Mouse (Mus musculus): ENCODE measurements around the gene Cmtm7. TPM values are rescaled to one million over a fixed set of nuclear protein-coding genes. Genes with fewer than 3 reads are reported as not detected.

The Cmtm7 gene
- polyA plus RNA-seq, 1 experiment from 2014 or later, result 86.6 TPM

DNA sequence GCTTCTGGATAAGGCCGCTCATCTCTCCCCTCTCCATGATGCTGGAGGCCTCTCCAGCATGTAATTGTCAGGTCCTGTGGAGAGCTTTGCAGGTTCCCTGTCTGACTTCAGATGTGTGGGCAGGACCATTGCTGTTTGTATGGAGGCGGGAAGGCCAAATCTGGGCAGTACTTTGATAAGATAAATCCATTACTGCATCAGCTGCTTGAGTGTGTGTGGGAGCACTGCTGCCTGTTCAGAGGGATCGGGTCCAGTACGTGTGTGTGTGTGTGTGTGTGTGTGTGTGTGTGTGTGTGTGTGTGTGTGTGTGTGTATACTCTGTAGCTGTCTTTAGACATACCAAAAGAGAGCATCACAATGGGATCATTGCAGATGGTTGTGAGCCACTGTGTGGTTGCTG, 36.5 kb downstream of the Cmtm7 start:
- no peak for ATAC-seq
- H3K36me3 ChIP-seq (ENCODE audit: control insufficient read depth, insufficient read depth, low read length), result peaks cover 13% of the 10 kb centered on the region
- H3K9me3 ChIP-seq (ENCODE audit: control insufficient read depth, low read length), result no peaks in the 10 kb centered on the region
- H3K27ac ChIP-seq (ENCODE audit: low read length), result no peak overlapping the region
- H3K4me3 ChIP-seq (ENCODE audit: low read length), result no peak overlapping the region
- peaks cover 4% of the 10 kb centered on the region; the same call in 1 of the 2 replicates for H3K4me1 ChIP-seq (ENCODE audit: control insufficient read depth, insufficient read depth, low read length)
- no peak overlapping the region for H3K4me2 ChIP-seq (ENCODE audit: low read depth, low read length)
- WGBS, result 72% methylated on average over 4 of the region's 4 CpGs
- H3K9ac ChIP-seq (ENCODE audit: low read depth, low read length), result no peak overlapping the region
- H3K27me3 ChIP-seq (replicated peaks; ENCODE audit: control insufficient read depth, insufficient read depth, low read length), result no peaks in the 10 kb centered on the region

DNA sequence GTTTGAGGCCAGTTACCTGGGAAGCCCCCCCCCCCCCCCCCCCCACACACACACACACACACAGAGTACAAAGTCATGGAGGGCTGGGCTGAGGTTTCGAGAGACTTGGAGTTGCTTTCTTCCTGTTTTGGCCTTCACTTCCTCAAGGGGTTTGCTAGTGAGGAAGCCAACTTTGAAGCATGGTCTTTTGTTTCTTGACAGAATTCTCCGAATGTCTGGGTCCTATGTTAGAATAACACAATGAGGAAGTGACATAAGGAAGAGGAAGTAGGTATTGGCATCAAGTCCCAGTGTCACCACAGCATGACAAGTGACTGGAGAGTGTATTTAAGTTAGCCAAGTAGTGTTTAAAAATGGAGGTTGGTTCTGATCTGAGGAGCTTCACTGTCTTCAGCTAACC, 38.9 kb downstream of the Cmtm7 start:
- Histone ChIP-seq H3K4me3 (ENCODE audit: low read length) (no peak overlapping the region), H3K9me3 (ENCODE audit: control insufficient read depth, low read length) (no peaks in the 10 kb centered on the region), H3K4me2 (ENCODE audit: low read depth, low read length) (no peak overlapping the region), H3K27ac (ENCODE audit: low read length) (0 out of 2 replicates have a peak overlapping the region, but pooled peaks have one; percentile 60), H3K27me3 (replicated peaks; ENCODE audit: control insufficient read depth, insufficient read depth, low read length) (no peaks in the 10 kb centered on the region), H3K9ac (ENCODE audit: low read depth, low read length) (no peak overlapping the region), H3K36me3 (ENCODE audit: control insufficient read depth, insufficient read depth, low read length) (peaks cover 10% of the 10 kb centered on the region), H3K4me1 (ENCODE audit: control insufficient read depth, insufficient read depth, low read length) (peaks cover 4% of the 10 kb centered on the region; the same call in 1 of the 2 replicates)
- 74% methylated on average over 2 of the region's 2 CpGs for WGBS
- 0 out of 2 replicates have a peak, but pooled peaks have one; percentile 18 for ATAC-seq

DNA sequence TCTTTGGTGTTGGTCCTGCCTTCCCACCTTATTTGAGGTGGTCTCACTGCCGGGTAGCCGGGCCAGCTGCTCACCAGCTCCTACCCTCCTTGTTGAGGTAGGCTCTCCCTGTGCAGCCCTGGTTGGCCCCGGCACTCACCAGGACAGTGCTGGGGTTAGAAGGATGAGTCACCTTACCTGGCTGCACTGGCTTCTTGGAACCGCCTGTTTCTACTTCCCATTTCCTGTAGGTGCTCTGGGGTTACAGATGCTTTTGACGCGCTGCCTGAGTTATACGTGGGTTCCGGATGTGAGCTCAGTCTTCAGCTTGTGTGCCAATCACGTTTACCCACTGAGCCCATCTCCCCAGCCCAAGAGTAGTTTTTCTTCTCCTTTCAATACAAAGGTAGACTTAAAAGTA, 41.3 kb downstream of the Cmtm7 start:
- Histone ChIP-seq H3K4me1 (ENCODE audit: control insufficient read depth, insufficient read depth, low read length) (peaks cover 9% of the 10 kb centered on the region), H3K4me3 (ENCODE audit: low read length) (no peak overlapping the region), H3K27ac (ENCODE audit: low read length) (no peak overlapping the region), H3K9me3 (ENCODE audit: control insufficient read depth, low read length) (no peaks in the 10 kb centered on the region), H3K27me3 (replicated peaks; ENCODE audit: control insufficient read depth, insufficient read depth, low read length) (no peaks in the 10 kb centered on the region), H3K36me3 (ENCODE audit: control insufficient read depth, insufficient read depth, low read length) (peaks cover 3% of the 10 kb centered on the region), H3K4me2 (ENCODE audit: low read depth, low read length) (no peak overlapping the region), H3K9ac (ENCODE audit: low read depth, low read length) (no peak overlapping the region)
- no peak for ATAC-seq
- 82% methylated on average over 9 of the region's 9 CpGs for WGBS

DNA sequence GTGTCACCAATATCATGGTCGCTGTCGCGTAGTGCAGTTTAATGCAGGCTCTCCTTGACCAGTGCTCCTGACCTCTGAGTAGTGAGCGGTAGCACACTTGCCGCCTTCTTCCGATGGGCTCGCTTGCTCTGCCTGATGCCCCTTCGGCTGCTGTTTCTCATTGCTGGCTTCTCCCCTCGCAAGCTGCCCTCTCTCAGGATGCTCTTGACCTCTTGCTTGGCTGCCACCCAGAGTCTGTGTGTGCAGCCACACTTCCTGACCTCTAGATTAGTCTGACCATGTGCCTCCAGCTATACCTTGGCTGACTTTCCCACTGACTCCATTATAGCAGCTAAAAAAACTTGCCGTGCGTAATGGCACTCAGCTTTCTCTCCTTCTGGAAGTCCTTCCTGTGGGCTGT, 45.2 kb downstream of the Cmtm7 start:
- 72% methylated on average over 11 of the region's 11 CpGs for WGBS
- H3K4me3 ChIP-seq (ENCODE audit: low read length), result no peak overlapping the region

GRCm38 (mm10) chr9:114733238-114733637, 48.4 kb downstream of the Cmtm7 start:
- Histone ChIP-seq H3K4me1 (ENCODE audit: control insufficient read depth, insufficient read depth, low read length) (peaks cover 31% of the 10 kb centered on the region), H3K9me3 (ENCODE audit: control insufficient read depth, low read length) (no peaks in the 10 kb centered on the region), H3K4me3 (ENCODE audit: low read length) (peak overlapping the region; percentile 16), H3K27me3 (replicated peaks; ENCODE audit: control insufficient read depth, insufficient read depth, low read length) (no peaks in the 10 kb centered on the region), H3K9ac (ENCODE audit: low read depth, low read length) (0 out of 2 replicates have a peak overlapping the region, but pooled peaks have one; percentile 1), H3K4me2 (ENCODE audit: low read depth, low read length) (peak overlapping the region; percentile 37), H3K27ac (ENCODE audit: low read length) (peak overlapping the region; percentile 56), H3K36me3 (ENCODE audit: control insufficient read depth, insufficient read depth, low read length) (no peaks in the 10 kb centered on the region)
- ATAC-seq, result no peak
- 51% methylated on average over 2 of the region's 2 CpGs for WGBS

More for the DNA sequence above, 45.2 kb downstream of the Cmtm7 start:
- H3K36me3 ChIP-seq (ENCODE audit: control insufficient read depth, insufficient read depth, low read length), result no peaks in the 10 kb centered on the region
- ATAC-seq, result peak; percentile 27; the same call in 1 of the 2 replicates
- peaks cover 31% of the 10 kb centered on the region for H3K4me1 ChIP-seq (ENCODE audit: control insufficient read depth, insufficient read depth, low read length)
- H3K27me3 ChIP-seq (replicated peaks; ENCODE audit: control insufficient read depth, insufficient read depth, low read length), result no peaks in the 10 kb centered on the region
- H3K4me2 ChIP-seq (ENCODE audit: low read depth, low read length), result no peak overlapping the region
- H3K9ac ChIP-seq (ENCODE audit: low read depth, low read length), result no peak overlapping the region
- H3K27ac ChIP-seq (ENCODE audit: low read length), result no peak overlapping the region
- H3K9me3 ChIP-seq (ENCODE audit: control insufficient read depth, low read length), result no peaks in the 10 kb centered on the region

- Histone ChIP-seq H3K27me3 (replicated peaks; ENCODE audit: control insufficient read depth, insufficient read depth, low read length) (no peaks in the 10 kb centered on the region), H3K4me3 (ENCODE audit: low read length) (peak overlapping the region; percentile 96), H3K4me1 (ENCODE audit: control insufficient read depth, insufficient read depth, low read length) (peaks cover 31% of the 10 kb centered on the region), H3K4me2 (ENCODE audit: low read depth, low read length) (peak overlapping the region; percentile 67), H3K9me3 (ENCODE audit: control insufficient read depth, low read length) (no peaks in the 10 kb centered on the region), H3K36me3 (ENCODE audit: control insufficient read depth, insufficient read depth, low read length) (no peaks in the 10 kb centered on the region), H3K27ac (ENCODE audit: low read length) (peak overlapping the region; percentile 97), H3K9ac (ENCODE audit: low read depth, low read length) (peak overlapping the region; percentile 96)
- no peak for ATAC-seq
- WGBS, result 50% methylated on average over 12 of the region's 12 CpGs
These were observed 49.6 kb downstream of the Cmtm7 start for GRCm38 (mm10) chr9:114731871-114732682.

DNA sequence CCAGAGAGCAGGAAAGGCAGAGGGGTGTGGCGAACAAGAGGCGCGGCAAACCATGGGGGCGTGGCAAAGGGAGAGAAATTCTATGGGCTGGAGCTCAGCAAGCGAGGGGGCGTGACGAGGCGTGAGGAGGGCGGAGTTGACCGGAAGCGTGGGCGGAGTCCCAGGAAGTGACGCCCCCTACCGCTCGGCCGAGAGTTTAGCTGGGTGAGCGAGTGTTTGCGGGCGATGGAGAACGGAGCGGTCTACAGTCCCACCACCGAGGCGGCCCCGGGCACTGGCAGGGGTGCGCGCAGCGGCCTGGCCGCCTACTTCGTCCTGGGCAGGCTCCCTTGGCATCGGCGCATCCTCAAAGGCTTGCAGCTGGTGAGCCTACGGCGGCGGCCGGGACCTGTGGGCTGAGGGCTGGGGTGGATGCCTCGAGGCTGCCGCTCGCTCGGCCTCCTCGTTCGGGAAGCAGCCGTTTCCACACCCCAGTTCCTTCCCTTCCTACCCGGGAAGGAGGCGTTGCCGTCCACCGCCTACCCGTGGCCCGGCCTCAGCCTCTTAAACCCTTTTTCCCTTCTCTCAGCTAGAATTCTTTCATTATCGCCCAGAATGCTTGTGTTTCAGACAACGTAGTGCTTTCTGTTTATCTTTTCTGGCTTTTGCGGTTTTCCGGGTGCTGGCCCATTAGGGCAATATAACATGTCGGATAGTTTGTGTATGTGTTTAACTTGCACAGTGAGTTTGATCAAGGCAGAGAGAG, 50.5 kb downstream of the Cmtm7 start, which contains the start of gene Cmtm6:
Gene Cmtm6 (plus strand): TSS at position 106 of the 745 bp plus-strand sequence.
- peak within 1 kb of the TSS; percentile 67 for H3K4me2 ChIP-seq (ENCODE audit: low read depth, low read length)
- WGBS, result under 1% methylated on average over 52 of the region's 53 CpGs
- no peaks in the 10 kb centered on the region for H3K27me3 ChIP-seq (replicated peaks; ENCODE audit: control insufficient read depth, insufficient read depth, low read length)
- H3K9ac ChIP-seq (ENCODE audit: low read depth, low read length), result peak within 1 kb of the TSS; percentile 96
- no peaks in the 10 kb centered on the region for H3K36me3 ChIP-seq (ENCODE audit: control insufficient read depth, insufficient read depth, low read length)
- H3K4me3 ChIP-seq (ENCODE audit: low read length), result peak within 1 kb of the TSS; percentile 96
- peaks cover 26% of the 10 kb centered on the region for H3K4me1 ChIP-seq (ENCODE audit: control insufficient read depth, insufficient read depth, low read length)
- peak; percentile 89 for ATAC-seq
- H3K27ac ChIP-seq (ENCODE audit: low read length), result peak within 1 kb of the TSS; percentile 97
- H3K9me3 ChIP-seq (ENCODE audit: control insufficient read depth, low read length), result no peaks in the 10 kb centered on the region

GRCm38 (mm10) chr9:114729911-114730805, 51.5 kb downstream of the Cmtm7 start:
- WGBS, result 37% methylated on average over 22 of the region's 30 CpGs
- Histone ChIP-seq H3K9me3 (ENCODE audit: control insufficient read depth, low read length) (no peaks in the 10 kb centered on the region), H3K27ac (ENCODE audit: low read length) (no peak overlapping the region), H3K9ac (ENCODE audit: low read depth, low read length) (no peak overlapping the region), H3K36me3 (ENCODE audit: control insufficient read depth, insufficient read depth, low read length) (no peaks in the 10 kb centered on the region), H3K4me2 (ENCODE audit: low read depth, low read length) (peak overlapping the region; percentile 43), H3K27me3 (replicated peaks; ENCODE audit: control insufficient read depth, insufficient read depth, low read length) (no peaks in the 10 kb centered on the region), H3K4me1 (ENCODE audit: control insufficient read depth, insufficient read depth, low read length) (peaks cover 26% of the 10 kb centered on the region), H3K4me3 (ENCODE audit: low read length) (peak overlapping the region; percentile 96)
- ATAC-seq, result 0 out of 2 replicates have a peak, but pooled peaks have one; percentile 2
